Mouse (Mus musculus): ENCODE data around the gene Mettl24.

DNA sequence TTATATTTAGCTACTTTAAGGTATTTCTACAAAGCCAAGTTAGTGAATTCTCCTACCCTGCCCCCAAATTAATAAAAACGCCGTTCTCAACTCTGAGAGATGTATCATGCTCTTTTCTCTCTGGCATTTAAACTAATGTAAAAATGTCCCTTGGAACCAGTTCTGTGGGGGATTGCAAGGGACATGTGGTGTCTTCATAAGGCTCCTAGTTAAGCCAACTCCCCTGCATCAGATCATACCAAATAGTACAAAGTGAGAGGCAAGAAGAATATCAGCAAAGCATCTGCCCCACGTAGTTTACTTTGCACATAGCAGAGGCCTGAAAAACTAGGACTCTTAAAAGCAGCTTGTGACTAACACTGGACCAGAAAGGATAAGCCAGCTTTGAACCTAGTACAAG is 33.6 kb downstream of the Mettl24 start:
- TF ChIP-seq KAT2A (conservative IDR thresholded peaks at IDR 0.05; ENCODE audit: low read depth, low read length) (no peak), CTCF (IDR thresholded peaks at IDR 0.05 in 2 of 3, conservative IDR thresholded peaks at IDR 0.05 in 1 of 3; ENCODE audit: control insufficient read depth in 1 of 3, insufficient read depth in 1 of 3, low read depth in 2 of 3, low read length in 3 of 3, poor library complexity in 1 of 3, severe bottlenecking in 1 of 3) (no peak), MYC (IDR thresholded peaks at IDR 0.05; ENCODE audit: low read depth, low read length) (no peak)

Measured in MEL (cell line).